Mouse (Mus musculus) lung, adult 2 months (tissue): ENCODE measurements around the gene B3galt6.

ENCODE experiments used
- CTCF ChIP-seq: fragments of 200-500 bp; IDR thresholded peaks from 2 replicates; pipeline ENCODE4 v1.5.1; 2011; ENCODE audit warnings: mild to moderate bottlenecking, low read length, control low read depth; ENCODE audit not compliant: insufficient read depth
- POLR2A ChIP-seq: fragments of 200-500 bp; IDR thresholded peaks from 2 replicates; pipeline ENCODE4 v1.6.1; 2011; ENCODE audit warnings: low read depth, mild to moderate bottlenecking, control low read depth, low read length, borderline replicate concordance; ENCODE audit errors: extremely low read depth

DNA sequence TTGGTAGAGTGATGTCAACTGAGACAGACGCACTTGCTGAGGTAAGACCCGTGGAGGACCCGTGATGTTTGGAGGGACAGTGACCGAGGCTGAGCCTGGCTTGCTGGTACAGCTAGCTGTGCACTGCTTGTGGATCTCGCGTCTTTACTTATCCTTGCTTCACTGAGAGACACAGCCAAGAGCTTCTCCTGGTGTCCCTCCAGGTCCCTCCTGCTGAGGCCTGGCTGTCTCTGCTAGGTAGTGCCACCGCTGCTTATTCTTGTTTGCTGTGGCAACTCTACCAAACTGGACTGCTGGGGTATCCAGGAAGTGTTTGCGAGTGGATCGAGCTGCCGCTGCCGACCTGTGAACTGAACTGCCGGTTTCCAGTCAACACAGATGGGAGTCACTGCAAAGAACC lies 27.3 kb upstream of the B3galt6 start:
- no peak for TF ChIP-seq CTCF
- TF ChIP-seq POLR2A, result no peak
